Mouse (Mus musculus): ENCODE measurements around the gene Tacc2. TPM values are rescaled to one million over a fixed set of nuclear protein-coding genes. Genes with fewer than 3 reads are reported as not detected.

The Tacc2 gene
- polyA plus RNA-seq, 1 experiment from 2014 or later: 40.9 TPM

DNA sequence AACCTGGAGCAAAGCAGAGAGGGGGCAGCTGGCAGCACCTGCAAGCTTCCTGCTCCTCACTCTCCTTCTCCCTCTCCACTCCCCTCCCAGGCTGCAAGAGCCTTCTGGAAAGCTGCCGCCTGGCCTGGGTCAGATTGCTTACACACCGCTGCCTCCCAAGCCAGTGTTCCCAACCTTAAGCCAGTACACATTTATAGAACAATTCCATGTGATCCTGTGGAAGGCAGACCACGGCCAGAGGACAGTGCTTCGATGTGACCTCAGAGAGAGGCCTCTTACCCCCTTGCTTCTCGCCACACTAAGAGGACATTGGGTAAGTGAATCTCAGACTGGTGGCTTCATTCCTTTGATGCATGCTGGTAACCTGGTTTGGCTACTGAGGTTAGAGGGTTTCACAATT, 24.5 kb upstream of the Tacc2 start:
- Histone ChIP-seq H3K27me3 (ENCODE audit: low read depth, poor library complexity, severe bottlenecking) (0 out of 2 replicates have a peak, but pooled peaks cover 10% of the 10 kb centered on the region), H3K4me1 (peaks cover 14% of the 10 kb centered on the region), H3K9me3 (replicated peaks) (no peaks in the 10 kb centered on the region), H3K4me3 (no peak overlapping the region), H3K27ac (replicated peaks) (peak overlapping the region; percentile 49; the same call in 1 of the 2 replicates), H3K36me3 (no peaks in the 10 kb centered on the region)
- DNase-seq (ENCODE audit: low spot score): no peak
- 66% methylated on average over 5 of the region's 5 CpGs for WGBS

DNA sequence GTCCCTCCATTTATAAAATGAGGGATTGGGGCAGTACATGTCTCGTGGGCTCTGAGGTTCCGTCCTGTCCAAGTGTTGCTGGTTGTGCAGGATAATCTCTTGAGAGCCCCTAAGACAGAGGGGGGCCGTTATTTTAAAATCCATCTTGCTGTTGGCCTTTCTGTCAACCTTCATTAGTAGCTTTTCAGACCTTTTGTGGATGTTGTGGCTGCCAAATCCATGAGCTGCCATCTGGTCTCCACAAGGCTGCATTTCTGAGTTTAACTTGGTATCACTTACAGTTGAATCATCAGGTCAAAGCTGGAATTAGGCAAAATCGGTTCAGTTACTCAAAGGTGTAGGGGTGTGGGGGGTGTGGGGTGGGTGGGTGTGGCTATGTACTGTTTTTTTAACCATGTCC, 23.9 kb upstream of the Tacc2 start:
- Histone ChIP-seq H3K27ac (replicated peaks) (no peak overlapping the region), H3K9me3 (replicated peaks) (no peaks in the 10 kb centered on the region), H3K36me3 (no peaks in the 10 kb centered on the region), H3K27me3 (ENCODE audit: low read depth, poor library complexity, severe bottlenecking) (0 out of 2 replicates have a peak, but pooled peaks cover 10% of the 10 kb centered on the region), H3K4me3 (no peak overlapping the region), H3K4me1 (peaks cover 14% of the 10 kb centered on the region)
- DNase-seq (ENCODE audit: low spot score): no peak
- 79% methylated on average over 4 of the region's 4 CpGs for WGBS

DNA sequence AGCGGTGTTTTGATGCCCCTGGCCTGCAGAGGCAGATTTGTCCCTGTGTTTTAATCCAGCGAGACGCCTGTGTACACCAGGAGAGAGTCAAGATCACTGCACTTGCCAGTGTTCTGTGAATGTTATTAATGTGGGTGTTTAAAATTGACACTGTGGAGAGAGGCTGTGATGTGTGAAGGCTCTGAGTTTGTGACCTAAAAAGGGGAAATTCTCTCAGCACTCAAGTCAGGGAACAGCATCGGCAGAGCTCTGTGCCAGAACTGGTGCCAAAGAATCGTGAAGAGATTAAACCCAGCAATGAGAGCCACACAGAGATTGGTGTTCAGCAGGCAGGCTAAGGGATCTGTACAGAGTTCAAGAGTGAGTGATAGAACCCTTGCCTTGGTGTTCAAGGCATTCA, 21.6 kb upstream of the Tacc2 start:
- H3K4me3 ChIP-seq: no peak overlapping the region
- peaks cover 14% of the 10 kb centered on the region for H3K4me1 ChIP-seq
- no peak for DNase-seq (ENCODE audit: low spot score)
- 0 out of 2 replicates have a peak, but pooled peaks cover 10% of the 10 kb centered on the region for H3K27me3 ChIP-seq (ENCODE audit: low read depth, poor library complexity, severe bottlenecking)
- no peaks in the 10 kb centered on the region for H3K9me3 ChIP-seq (replicated peaks)
- no peak overlapping the region for H3K27ac ChIP-seq (replicated peaks)
- H3K36me3 ChIP-seq: no peaks in the 10 kb centered on the region
- 81% methylated on average over 5 of the region's 5 CpGs for WGBS

DNA sequence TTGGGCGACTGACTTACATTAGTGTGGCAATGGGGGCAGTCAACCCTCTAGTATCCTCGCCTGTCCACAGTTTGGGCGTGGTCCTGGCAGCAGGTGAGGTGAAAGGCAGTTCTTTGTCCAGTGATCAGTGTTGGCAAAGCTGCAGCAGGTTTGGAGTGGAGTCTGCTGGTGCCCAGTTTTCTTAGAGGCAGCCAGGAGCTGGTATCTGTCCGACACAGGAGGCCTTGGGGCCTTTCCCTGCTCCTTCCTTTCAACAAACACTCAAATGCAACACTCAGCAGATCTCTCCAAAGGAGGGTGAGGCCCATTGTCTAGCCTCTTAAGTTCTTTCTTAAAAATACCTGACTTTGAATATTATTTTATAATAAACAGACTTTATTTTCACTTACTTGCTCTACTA, 18.6 kb upstream of the Tacc2 start:
- peaks cover 9% of the 10 kb centered on the region for H3K4me1 ChIP-seq
- no peaks in the 10 kb centered on the region for H3K9me3 ChIP-seq (replicated peaks)
- DNase-seq (ENCODE audit: low spot score): no peak
- no peak overlapping the region for H3K27ac ChIP-seq (replicated peaks)
- 0 out of 2 replicates have a peak, but pooled peaks cover 10% of the 10 kb centered on the region for H3K27me3 ChIP-seq (ENCODE audit: low read depth, poor library complexity, severe bottlenecking)
- WGBS: 77% methylated on average over 4 of the region's 4 CpGs
- no peaks in the 10 kb centered on the region for H3K36me3 ChIP-seq
- no peak overlapping the region for H3K4me3 ChIP-seq

DNA sequence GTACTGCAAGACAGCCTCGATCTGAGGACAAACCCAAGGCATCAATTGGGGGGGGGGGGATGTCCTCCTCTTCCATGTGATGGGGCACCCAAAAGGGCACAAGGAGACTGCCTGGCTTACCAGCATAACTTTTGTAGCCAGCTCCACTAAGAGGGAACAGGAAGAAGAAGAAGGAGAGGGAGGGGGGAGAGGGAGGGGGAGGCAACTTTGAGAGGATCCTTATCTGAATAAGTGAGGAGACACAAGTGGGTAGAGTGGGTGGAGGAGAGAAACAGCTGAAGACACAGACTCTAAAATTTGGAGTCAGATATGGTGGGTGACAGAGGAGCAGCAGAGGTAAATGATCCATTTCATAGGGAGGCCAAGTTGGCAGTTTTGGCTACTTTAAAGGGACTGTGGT, 16.3 kb upstream of the Tacc2 start:
- Histone ChIP-seq H3K27ac (replicated peaks) (no peak overlapping the region), H3K27me3 (ENCODE audit: low read depth, poor library complexity, severe bottlenecking) (no peaks in the 10 kb centered on the region), H3K36me3 (no peaks in the 10 kb centered on the region), H3K4me3 (no peak overlapping the region), H3K9me3 (replicated peaks) (no peaks in the 10 kb centered on the region), H3K4me1 (no peaks in the 10 kb centered on the region)
- WGBS: 85% methylated on average over 1 of the region's 1 CpGs
- DNase-seq (ENCODE audit: low spot score): no peak

DNA sequence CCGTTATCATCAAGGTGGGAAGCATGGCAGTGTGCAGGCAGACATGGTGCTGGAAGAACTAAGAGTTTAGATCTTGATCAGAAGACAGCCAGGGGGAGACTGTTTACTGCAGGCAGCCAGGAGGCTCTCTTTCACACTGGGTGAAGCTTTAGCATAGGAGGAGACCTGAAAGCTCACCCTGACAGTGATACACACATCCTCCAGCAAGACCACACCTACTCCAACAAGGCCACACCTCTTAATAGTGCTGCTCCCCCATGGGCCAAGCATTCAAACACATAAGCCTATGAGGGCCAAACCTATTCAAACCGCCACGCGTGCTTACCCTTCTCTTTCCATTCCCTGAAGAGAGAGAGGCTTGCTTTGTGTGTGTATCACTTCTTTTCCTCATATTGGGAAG, 14.0 kb upstream of the Tacc2 start:
- 91% methylated on average over 4 of the region's 4 CpGs for WGBS
- no peak for DNase-seq (ENCODE audit: low spot score)

DNA sequence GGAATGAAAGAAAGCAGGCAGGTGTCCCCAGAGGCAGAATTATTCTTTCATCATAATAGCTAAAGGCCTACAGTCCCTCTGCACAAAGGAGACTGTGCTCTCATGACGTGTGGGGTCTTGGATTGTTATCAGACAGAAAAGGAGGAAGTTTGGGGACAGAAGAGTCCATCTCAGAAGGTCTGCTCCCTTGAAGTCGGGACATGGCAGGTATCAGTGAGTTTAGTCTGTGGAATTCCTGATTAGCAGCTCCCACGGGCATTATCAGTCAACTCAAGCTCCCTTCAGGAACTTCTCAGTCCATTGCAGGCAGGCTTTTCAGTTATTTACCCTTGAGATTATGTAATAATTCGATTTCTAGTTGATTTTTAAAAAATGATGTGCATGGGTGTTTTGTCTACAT, 13.4 kb upstream of the Tacc2 start:
- no peak for DNase-seq (ENCODE audit: low spot score)
- H3K27ac ChIP-seq (replicated peaks): no peak overlapping the region
- no peaks in the 10 kb centered on the region for H3K4me1 ChIP-seq
- no peak overlapping the region for H3K4me3 ChIP-seq
- no peaks in the 10 kb centered on the region for H3K36me3 ChIP-seq
- no peaks in the 10 kb centered on the region for H3K9me3 ChIP-seq (replicated peaks)
- 78% methylated on average over 4 of the region's 4 CpGs for WGBS
- no peaks in the 10 kb centered on the region for H3K27me3 ChIP-seq (ENCODE audit: low read depth, poor library complexity, severe bottlenecking)

More for the DNA sequence above, 14.0 kb upstream of the Tacc2 start:
- Histone ChIP-seq H3K36me3 (no peaks in the 10 kb centered on the region), H3K4me1 (no peaks in the 10 kb centered on the region), H3K4me3 (no peak overlapping the region), H3K27ac (replicated peaks) (no peak overlapping the region), H3K27me3 (ENCODE audit: low read depth, poor library complexity, severe bottlenecking) (no peaks in the 10 kb centered on the region), H3K9me3 (replicated peaks) (no peaks in the 10 kb centered on the region)

DNA sequence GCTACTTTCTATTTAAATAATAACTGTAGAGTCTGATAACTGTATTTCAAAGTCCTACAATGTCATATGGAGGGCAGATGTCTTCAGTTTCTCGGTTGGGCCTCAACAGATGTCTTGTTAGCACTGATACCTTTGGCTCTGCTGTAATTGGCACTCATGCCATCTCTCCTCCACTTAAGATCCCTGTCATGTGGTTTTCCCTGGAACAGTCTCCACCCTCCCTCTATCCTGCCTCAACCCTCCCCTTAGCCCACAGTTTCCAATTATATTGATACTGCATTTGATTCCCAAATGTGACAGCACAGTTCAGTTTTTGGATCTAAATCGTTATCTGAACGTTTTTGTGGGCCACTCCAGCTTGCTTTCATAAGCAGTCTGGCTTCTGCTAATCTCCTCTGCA, 12.6 kb upstream of the Tacc2 start:
- H3K36me3 ChIP-seq: no peaks in the 10 kb centered on the region
- 73% methylated on average over 3 of the region's 3 CpGs for WGBS
- no peaks in the 10 kb centered on the region for H3K9me3 ChIP-seq (replicated peaks)
- H3K4me1 ChIP-seq: no peaks in the 10 kb centered on the region; the same call in 1 of the 2 replicates
- no peak overlapping the region for H3K27ac ChIP-seq (replicated peaks)
- no peaks in the 10 kb centered on the region for H3K27me3 ChIP-seq (ENCODE audit: low read depth, poor library complexity, severe bottlenecking)
- H3K4me3 ChIP-seq: no peak overlapping the region
- DNase-seq (ENCODE audit: low spot score): no peak

DNA sequence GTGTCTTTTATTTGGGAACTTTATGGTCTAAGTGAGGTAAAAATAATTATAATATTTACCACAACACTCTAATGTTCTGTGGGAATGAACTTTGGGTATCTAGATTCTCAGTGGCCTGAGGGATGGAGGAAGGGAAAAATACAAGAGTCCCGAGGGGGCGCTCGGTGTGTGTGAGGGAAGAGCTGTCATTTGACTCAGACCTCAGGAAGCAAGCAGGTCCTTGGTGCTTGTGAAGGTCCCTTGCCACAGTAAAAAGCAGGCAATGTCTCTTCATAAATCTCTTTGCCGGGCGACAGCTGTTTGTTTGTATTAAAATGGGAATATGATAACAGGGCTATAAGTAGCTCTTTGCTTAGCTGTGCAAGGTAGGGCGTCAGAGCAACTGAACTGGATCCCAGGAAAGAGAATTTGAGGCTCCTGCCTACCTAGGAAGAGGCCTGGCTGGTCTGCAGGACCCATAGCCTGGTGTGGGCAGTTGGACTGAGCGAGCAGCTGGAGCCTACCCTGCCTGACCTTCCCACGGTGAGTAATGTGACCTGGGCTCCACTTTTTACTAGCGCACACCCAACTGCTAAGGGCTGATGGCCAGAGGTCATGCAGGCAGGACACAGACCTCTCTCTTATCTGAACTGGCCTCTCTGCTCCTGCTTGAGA, 8.3 kb upstream of the Tacc2 start:
- no peak overlapping the region for H3K27ac ChIP-seq (replicated peaks)
- no peak for DNase-seq (ENCODE audit: low spot score)
- H3K4me1 ChIP-seq: peaks cover 3% of the 10 kb centered on the region
- H3K4me3 ChIP-seq: no peak overlapping the region
- H3K9me3 ChIP-seq (replicated peaks): no peaks in the 10 kb centered on the region
- 81% methylated on average over 9 of the region's 9 CpGs for WGBS
- H3K27me3 ChIP-seq (ENCODE audit: low read depth, poor library complexity, severe bottlenecking): no peaks in the 10 kb centered on the region
- H3K36me3 ChIP-seq: no peaks in the 10 kb centered on the region

DNA sequence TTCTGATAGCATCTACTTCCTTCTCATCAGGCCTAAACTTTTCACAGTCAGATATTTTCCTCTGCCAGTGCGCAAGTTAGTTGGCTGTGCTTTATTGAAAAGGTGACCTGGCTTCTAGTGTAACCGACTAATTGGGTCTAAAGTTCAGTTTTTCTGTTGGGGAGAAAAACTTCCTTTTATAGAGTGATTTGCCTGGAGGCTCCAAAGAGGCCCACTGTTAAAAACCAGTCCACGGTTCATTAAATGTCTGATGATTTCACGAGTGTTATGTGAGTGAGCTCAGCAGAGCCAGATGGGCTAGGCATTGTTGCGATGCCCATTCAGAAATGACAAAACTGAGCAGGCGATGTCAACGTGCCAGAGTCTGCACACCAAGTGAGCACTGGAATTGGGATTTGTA, 6.8 kb upstream of the Tacc2 start:
- H3K27ac ChIP-seq (replicated peaks): no peak overlapping the region
- H3K27me3 ChIP-seq (ENCODE audit: low read depth, poor library complexity, severe bottlenecking): no peaks in the 10 kb centered on the region
- no peak overlapping the region for H3K4me3 ChIP-seq
- 77% methylated on average over 7 of the region's 7 CpGs for WGBS
- no peaks in the 10 kb centered on the region for H3K36me3 ChIP-seq
- no peaks in the 10 kb centered on the region for H3K9me3 ChIP-seq (replicated peaks)
- no peak for DNase-seq (ENCODE audit: low spot score)
- peaks cover 12% of the 10 kb centered on the region for H3K4me1 ChIP-seq

DNA sequence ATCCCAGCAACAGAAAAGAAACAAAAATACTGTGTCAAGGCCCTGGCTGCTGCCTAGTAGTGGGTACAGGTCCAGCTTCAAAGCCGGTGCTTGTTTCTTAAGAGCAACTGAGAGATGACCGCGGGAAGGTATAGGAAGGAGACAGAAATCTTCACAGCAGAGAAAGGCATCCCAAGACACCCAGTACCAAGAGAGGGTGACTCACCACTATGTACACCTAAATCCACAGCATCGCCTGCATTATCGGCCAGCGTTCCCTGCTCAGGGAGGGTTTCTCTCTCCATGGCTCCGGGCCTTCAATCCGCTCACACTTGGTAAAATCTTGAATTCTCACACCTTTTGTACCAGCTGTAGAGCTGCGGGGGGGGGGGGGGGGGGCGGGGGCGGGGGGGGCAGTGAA, 4.4 kb upstream of the Tacc2 start, which contains the start of gene Nsmce4a:
Gene Nsmce4a (minus strand): TSS at position 298 of the 400 bp plus-strand sequence.
- no peak within 1 kb of the TSS for H3K27ac ChIP-seq (replicated peaks)
- no peak for DNase-seq (ENCODE audit: low spot score)
- no peaks in the 10 kb centered on the region for H3K9me3 ChIP-seq (replicated peaks)
- H3K27me3 ChIP-seq (ENCODE audit: low read depth, poor library complexity, severe bottlenecking): no peaks in the 10 kb centered on the region
- peaks cover 19% of the 10 kb centered on the region for H3K4me1 ChIP-seq
- H3K4me3 ChIP-seq: no peak within 1 kb of the TSS
- 78% methylated on average over 10 of the region's 11 CpGs for WGBS
- H3K36me3 ChIP-seq: no peaks in the 10 kb centered on the region

DNA sequence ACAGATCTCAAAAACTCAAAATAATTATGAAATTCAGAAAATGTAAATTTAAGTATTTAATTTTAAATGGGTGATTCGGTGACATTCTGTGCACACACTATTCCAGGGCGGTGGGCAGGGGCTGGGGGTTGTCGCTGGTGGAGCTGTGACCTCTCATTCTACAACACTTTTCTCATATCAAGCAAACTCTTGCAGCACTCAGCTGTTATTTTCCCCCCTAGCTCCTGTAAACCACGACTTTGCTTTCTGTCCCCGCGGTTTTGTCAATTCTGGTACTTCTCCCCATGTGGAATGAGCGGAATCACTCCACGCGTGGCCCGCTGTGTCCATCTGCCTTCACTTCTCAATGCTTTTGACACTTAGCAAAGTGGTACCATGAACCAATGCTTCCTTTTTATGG, 3.5 kb upstream of the Tacc2 start:
- H3K36me3 ChIP-seq: no peaks in the 10 kb centered on the region
- no peaks in the 10 kb centered on the region for H3K9me3 ChIP-seq (replicated peaks)
- no peak for DNase-seq (ENCODE audit: low spot score)
- 95% methylated on average over 10 of the region's 10 CpGs for WGBS
- H3K4me3 ChIP-seq: no peak overlapping the region
- H3K27me3 ChIP-seq (ENCODE audit: low read depth, poor library complexity, severe bottlenecking): no peaks in the 10 kb centered on the region
- H3K4me1 ChIP-seq: peaks cover 19% of the 10 kb centered on the region
- no peak overlapping the region for H3K27ac ChIP-seq (replicated peaks)

DNA sequence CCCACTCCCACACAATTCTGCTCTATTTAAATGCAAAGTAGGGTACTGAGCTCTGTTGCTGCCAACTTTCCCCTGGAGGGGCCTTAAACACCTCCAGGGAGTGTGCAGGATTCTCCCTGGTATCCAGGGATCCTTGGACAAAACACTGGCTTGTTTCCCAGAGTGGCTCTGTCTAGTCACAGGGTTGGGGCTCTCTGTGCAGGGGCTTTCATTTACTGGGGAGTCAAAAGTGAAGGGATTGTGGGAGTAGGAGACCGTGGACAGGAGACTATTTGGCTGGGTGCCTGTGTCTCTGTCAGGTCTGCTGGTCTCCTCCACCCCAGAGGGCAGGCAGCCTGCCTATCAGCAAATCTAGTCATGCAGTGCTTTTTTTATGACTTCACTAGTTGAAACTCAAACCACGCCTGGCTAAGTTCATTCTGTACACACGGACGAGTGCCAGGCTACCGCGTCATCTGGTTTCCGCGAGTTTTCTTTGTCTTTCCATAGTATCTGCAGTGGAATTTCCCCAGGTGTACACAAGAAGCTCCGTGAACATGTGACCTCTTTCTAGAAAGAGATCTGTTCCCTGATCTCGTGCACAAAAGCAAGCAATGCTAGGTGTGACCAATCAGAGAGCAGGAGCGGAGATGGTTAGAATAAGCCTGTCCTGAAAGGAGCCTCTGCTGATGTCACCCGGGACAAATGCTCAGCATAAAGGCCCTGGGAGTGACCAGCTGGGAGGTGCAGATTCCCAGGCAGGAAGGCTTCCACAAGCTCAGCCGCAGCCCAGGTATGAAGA, 2.8 kb upstream of the Tacc2 start:
- H3K9me3 ChIP-seq (replicated peaks): no peaks in the 10 kb centered on the region
- H3K4me1 ChIP-seq: peaks cover 19% of the 10 kb centered on the region
- DNase-seq (ENCODE audit: low spot score): no peak
- no peaks in the 10 kb centered on the region for H3K27me3 ChIP-seq (ENCODE audit: low read depth, poor library complexity, severe bottlenecking)
- WGBS: 72% methylated on average over 13 of the region's 13 CpGs
- no peaks in the 10 kb centered on the region for H3K36me3 ChIP-seq
- H3K27ac ChIP-seq (replicated peaks): no peak overlapping the region
- no peak overlapping the region for H3K4me3 ChIP-seq
